Mouse (Mus musculus) neural tube, embryonic 11.5 days (tissue): ENCODE measurements around the gene Thada. TPM values are rescaled to one million over a fixed set of nuclear protein-coding genes. Genes with fewer than 3 reads are reported as not detected.

Source experiments
- ATAC-seq: fragments of 200-750 bp; cut with Nextera tagmentation; 2 replicates; pipeline ENCODE4 v1.8.0; 2017; ENCODE audit warnings: moderate number of reproducible peaks, mild to moderate bottlenecking, moderate TSS enrichment, moderate library complexity; ENCODE audit not compliant: insufficient read depth, low FRiP score, low TSS enrichment
- DNase-seq: peaks from one replicate; pipeline ENCODE4 v3.0.0-alpha.2; 2015; ENCODE audit warnings: low spot score
- H3K27ac ChIP-seq: fragments of 300-500 bp; sonication (generic); 2 replicates; pipeline ENCODE4 v1.5.1; 2014; ENCODE audit warnings: low read depth, mild to moderate bottlenecking, low read length
- H3K27me3 ChIP-seq: fragments of 300-500 bp; sonication (generic); 2 replicates; pipeline ENCODE4 v1.6.1; 2014; ENCODE audit warnings: mild to moderate bottlenecking, low read length, mixed read lengths; ENCODE audit not compliant: control insufficient read depth, insufficient read depth
- H3K36me3 ChIP-seq: fragments of 300-500 bp; sonication (generic); 2 replicates; pipeline ENCODE4 v1.6.1; 2014; ENCODE audit warnings: mild to moderate bottlenecking, low read length, moderate library complexity, mixed read lengths; ENCODE audit not compliant: control insufficient read depth, insufficient read depth
- H3K4me1 ChIP-seq: fragments of 300-500 bp; sonication (generic); 2 replicates; pipeline ENCODE4 v1.6.1; 2014; ENCODE audit warnings: low read length, mixed read lengths; ENCODE audit not compliant: control insufficient read depth, insufficient read depth
- H3K4me2 ChIP-seq: fragments of 300-500 bp; sonication (generic); 2 replicates; pipeline ENCODE4 v1.6.1; 2014; ENCODE audit warnings: low read depth, mild to moderate bottlenecking, moderate library complexity
- H3K4me3 ChIP-seq: fragments of 300-500 bp; sonication (generic); 2 replicates; pipeline ENCODE4 v1.5.1; 2014; ENCODE audit warnings: low read depth, low read length
- H3K9ac ChIP-seq: fragments of 300-500 bp; sonication (generic); 2 replicates; pipeline ENCODE4 v1.6.1; 2014; ENCODE audit warnings: mild to moderate bottlenecking, low read length
- H3K9me3 ChIP-seq: fragments of 300-500 bp; sonication (generic); 2 replicates; pipeline ENCODE4 v1.6.1; 2016; ENCODE audit warnings: low read length; ENCODE audit not compliant: control insufficient read depth
- WGBS: fragments of 180-500 bp; shearing (Covaris S2); extraction: QIAGEN DNeasy Blood & Tissue Kit; methylation state at CpG from one replicate; pipeline ENCODE4 v1.1.7; 2014; 5-methylcytosine and 5-hydroxymethylcytosine counted together
- polyA plus RNA-seq: library from polyadenylated mRNA; unstranded; fragments of >200 nt; fragmentation: Nextera tagmentation; extraction: Ambion mirVana; gene quantifications from 2 replicates; pipeline ENCODE4 v1.2.1, GENCODE M21; 2014

The Thada gene
- polyA plus RNA-seq, 1 experiment from 2014 or later: 10.0 TPM

DNA sequence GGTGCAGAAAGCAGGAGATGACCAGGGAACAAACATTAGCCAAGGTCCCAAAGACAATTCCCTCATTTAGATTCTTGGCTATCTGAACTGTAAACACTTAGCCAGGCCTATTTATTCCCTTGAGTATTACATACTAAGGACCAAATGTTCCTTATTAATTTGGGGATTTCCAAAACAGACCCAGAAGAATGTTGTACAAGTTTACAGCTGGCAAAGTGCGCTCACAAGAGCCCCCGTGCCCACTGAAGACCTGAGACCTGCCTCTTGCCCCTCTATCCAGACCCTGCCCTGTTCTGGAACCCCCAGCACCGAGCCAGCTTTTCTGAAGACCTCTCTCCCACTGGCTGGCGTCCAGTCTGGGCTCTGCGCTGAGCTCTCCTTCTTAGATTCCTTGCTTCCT is 64.2 kb downstream of the Thada start:
- H3K36me3 ChIP-seq: no peaks in the 10 kb centered on the region
- no peaks in the 10 kb centered on the region for H3K27me3 ChIP-seq
- H3K4me1 ChIP-seq: no peaks in the 10 kb centered on the region
- DNase-seq: no peak
- no peak overlapping the region for H3K4me3 ChIP-seq
- no peak for ATAC-seq
- H3K27ac ChIP-seq: no peak overlapping the region
- no peak overlapping the region for H3K9ac ChIP-seq
- no peak overlapping the region for H3K4me2 ChIP-seq
- no peaks in the 10 kb centered on the region for H3K9me3 ChIP-seq
- WGBS: 90% methylated on average over 5 of the region's 5 CpGs

DNA sequence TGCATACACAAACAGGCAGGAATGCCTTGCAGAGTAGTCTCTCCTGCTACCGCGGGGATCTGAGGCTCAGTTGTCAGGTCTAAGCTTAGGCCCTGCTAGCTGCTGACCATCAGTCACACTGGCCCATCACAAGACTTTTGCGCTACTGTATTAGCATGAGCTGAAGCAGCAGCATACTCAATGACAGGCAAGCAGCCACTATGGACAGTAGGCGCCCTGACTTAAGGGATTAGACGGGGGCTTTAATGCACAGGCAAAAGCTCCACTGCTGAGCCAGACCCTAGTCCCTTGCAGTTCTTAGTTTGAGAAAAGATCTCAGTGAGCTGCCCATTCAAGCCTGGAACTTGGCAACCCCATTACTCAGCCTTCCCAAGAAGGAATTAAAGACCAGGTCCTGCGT is 66.6 kb downstream of the Thada start:
- Histone ChIP-seq H3K9ac (no peak overlapping the region), H3K4me2 (no peak overlapping the region), H3K27ac (no peak overlapping the region), H3K4me3 (no peak overlapping the region), H3K36me3 (no peaks in the 10 kb centered on the region), H3K4me1 (no peaks in the 10 kb centered on the region), H3K9me3 (no peaks in the 10 kb centered on the region), H3K27me3 (no peaks in the 10 kb centered on the region)
- DNase-seq (no peak), ATAC-seq (no peak)
- WGBS: 94% methylated on average over 6 of the region's 6 CpGs

DNA sequence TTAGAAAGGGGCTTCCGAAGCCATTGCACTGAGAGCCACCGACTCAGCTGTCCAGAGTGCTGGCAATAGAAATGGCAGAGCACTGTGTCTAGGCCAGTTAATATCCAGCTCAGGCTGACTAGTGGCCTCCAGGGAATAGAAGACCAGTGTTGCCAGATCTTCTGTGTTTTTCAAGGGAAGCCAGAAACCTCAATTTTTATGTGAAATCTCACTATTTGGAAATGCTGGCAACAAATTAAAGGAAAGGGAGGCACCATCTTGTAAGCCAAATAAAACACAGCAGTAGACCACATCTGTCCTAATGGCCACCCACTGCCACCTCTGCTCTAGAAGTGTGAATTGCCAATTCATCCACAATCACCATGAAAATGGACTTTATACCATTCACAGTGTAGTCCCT is 76.0 kb downstream of the Thada start:
- Histone ChIP-seq H3K4me3 (no peak overlapping the region), H3K27me3 (no peaks in the 10 kb centered on the region), H3K4me1 (no peaks in the 10 kb centered on the region), H3K4me2 (no peak overlapping the region), H3K36me3 (peaks cover 5% of the 10 kb centered on the region; the same call in 1 of the 2 replicates), H3K27ac (no peak overlapping the region), H3K9ac (no peak overlapping the region), H3K9me3 (no peaks in the 10 kb centered on the region)
- WGBS: 89% methylated on average over 2 of the region's 2 CpGs
- no peak for ATAC-seq
- DNase-seq: no peak

DNA sequence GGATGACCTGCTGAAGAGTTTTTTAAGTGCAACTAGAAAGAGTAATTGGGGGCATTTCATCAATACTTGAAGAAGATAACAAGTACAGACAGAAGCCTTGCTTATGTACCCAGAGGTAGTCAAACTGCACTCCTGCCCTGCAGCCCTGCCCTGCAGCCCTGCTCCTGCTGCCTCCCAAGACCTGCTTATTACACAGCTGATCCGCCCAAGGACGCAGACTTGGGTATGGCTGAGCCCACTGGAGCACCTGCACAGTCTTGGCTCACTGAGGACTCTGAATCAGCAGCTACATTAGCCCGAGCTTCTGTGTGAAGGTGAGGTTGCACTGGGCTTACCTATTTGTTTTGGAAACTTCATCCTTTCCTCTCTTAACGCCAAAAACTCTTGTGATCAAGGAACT is 79.8 kb downstream of the Thada start:
- 89% methylated on average over 4 of the region's 4 CpGs for WGBS
- Histone ChIP-seq H3K36me3 (peaks cover 8% of the 10 kb centered on the region; the same call in 1 of the 2 replicates), H3K9me3 (no peaks in the 10 kb centered on the region), H3K27ac (no peak overlapping the region), H3K4me3 (no peak overlapping the region), H3K27me3 (no peaks in the 10 kb centered on the region), H3K4me1 (no peaks in the 10 kb centered on the region), H3K4me2 (no peak overlapping the region), H3K9ac (no peak overlapping the region)
- DNase-seq (no peak), ATAC-seq (no peak)

DNA sequence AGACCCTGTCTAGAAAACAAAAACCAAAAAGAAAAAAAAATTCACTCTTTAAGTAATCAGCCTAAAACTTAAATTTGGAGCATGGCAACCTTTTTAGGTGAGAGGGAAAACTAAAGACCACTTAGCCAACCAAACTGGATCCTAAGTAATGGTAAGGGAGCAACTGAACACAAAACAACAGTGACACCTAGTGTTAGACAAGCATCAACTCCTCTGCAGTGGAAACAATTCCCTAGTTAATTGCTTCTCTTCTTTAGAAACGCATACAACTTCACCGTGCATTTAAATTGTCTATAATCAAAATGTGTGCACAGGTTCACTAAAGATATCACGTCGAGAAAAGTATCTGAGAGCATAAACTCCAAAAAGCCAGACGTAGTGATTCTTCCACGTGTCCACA is 80.3 kb downstream of the Thada start:
- Histone ChIP-seq H3K9ac (no peak overlapping the region), H3K36me3 (peaks cover 10% of the 10 kb centered on the region), H3K27ac (no peak overlapping the region), H3K4me3 (no peak overlapping the region), H3K4me2 (no peak overlapping the region), H3K27me3 (no peaks in the 10 kb centered on the region), H3K9me3 (no peaks in the 10 kb centered on the region), H3K4me1 (no peaks in the 10 kb centered on the region)
- DNase-seq (no peak), ATAC-seq (no peak)
- 91% methylated on average over 6 of the region's 6 CpGs for WGBS

DNA sequence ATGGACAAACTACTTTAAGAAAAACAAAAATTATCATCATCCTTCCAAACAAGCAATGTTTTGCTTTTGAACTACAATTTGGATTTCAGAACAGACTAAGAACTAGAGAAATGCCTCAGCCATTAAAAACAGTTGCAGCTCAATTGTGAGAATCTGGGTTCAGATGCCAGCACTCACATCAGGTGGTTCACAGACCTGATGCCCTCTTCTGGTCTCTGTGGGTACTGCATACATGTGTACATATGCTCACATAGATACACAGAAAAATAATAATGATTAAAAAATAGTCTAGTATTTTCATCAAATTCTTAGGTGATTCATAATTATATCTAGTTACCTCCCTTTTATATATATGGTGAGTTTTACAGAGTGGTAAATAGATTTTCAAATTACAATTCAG is 81.3 kb downstream of the Thada start:
- Histone ChIP-seq H3K36me3 (peaks cover 10% of the 10 kb centered on the region), H3K9ac (no peak overlapping the region), H3K4me2 (no peak overlapping the region), H3K4me3 (no peak overlapping the region), H3K4me1 (no peaks in the 10 kb centered on the region), H3K9me3 (no peaks in the 10 kb centered on the region), H3K27me3 (no peaks in the 10 kb centered on the region), H3K27ac (no peak overlapping the region)
- no peak for DNase-seq
- no peak for ATAC-seq

DNA sequence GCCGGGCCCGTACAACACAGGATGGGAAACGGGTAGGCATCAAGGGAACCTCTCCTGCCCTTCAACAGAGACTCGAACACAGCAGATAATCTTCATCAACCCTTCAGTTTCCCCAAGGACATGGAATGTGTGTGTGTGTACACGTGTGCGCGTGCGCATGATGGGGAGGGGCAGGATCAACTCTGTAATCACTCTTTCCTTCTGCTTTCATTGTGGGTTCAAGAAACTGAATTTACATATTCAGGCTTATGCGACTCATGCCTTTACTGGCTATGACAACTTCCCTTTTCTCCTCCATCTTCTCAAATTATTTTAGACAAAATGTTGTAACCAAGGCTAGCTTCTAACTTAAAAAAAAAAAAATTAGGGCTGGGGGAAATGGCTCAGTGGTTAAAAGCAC is 85.7 kb downstream of the Thada start:
- Histone ChIP-seq H3K4me1 (no peaks in the 10 kb centered on the region), H3K9me3 (no peaks in the 10 kb centered on the region), H3K36me3 (peaks cover 5% of the 10 kb centered on the region), H3K9ac (no peak overlapping the region), H3K4me3 (no peak overlapping the region), H3K27ac (no peak overlapping the region), H3K4me2 (no peak overlapping the region), H3K27me3 (no peaks in the 10 kb centered on the region)
- DNase-seq (no peak), ATAC-seq (no peak)
- 95% methylated on average over 9 of the region's 9 CpGs for WGBS

DNA sequence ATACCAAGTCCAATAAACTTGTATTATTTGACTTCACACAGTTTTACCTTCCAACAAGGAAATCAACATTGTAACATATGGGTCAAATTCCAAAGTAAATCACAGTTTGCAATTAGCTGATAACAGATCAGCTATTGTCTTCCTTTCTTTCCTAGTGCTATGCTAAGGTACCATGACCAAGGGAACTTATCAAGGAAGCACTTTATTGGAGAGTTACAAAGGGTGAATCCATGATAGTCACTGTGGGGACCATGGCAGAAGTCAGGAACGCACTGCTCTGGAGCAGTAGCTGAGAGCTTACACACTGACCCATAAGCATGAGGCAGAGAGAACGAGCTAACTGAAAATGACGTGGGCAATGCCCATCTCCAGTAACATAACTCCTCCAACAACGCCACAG is 89.1 kb downstream of the Thada start:
- no peak overlapping the region for H3K9ac ChIP-seq
- no peaks in the 10 kb centered on the region for H3K27me3 ChIP-seq
- H3K4me2 ChIP-seq: no peak overlapping the region
- H3K9me3 ChIP-seq: no peaks in the 10 kb centered on the region
- H3K4me3 ChIP-seq: no peak overlapping the region
- ATAC-seq (no peak), DNase-seq (no peak)
- WGBS: 94% methylated on average over 4 of the region's 4 CpGs
- H3K4me1 ChIP-seq: no peaks in the 10 kb centered on the region
- H3K36me3 ChIP-seq: peaks cover 4% of the 10 kb centered on the region; the same call in 1 of the 2 replicates
- no peak overlapping the region for H3K27ac ChIP-seq

DNA sequence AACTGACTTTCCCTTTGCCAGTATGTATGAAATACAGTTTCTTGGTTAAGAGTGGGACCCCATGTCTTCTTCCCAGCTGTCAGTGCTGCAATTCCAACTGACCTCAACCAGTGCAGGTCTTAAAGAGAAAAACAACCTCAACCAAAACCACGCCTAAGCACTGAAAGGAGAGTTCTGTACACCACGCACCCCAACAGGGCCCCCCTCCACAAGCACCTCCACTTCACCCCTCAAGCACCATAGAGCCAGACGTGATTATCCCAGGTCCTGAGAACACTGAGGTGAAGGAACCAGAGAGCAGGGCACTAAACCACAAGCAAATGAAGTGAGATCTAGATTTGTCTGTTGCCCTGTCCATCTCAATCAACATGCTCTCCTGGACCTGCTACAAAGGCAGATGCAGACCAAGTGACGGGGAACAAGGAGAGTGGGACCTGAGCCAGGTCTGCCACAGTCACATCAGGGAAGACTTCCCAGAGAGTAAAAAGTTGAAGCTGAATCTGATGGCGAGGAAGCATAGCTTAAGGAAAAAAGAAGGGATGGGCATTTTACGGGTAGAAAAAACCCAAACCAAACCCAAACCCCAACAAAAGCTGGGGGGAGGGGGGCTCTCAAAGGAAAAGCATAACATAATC is 93.5 kb downstream of the Thada start:
- Histone ChIP-seq H3K27me3 (no peaks in the 10 kb centered on the region), H3K36me3 (0 out of 2 replicates have a peak, but pooled peaks cover 2% of the 10 kb centered on the region), H3K4me2 (no peak overlapping the region), H3K27ac (no peak overlapping the region), H3K4me3 (no peak overlapping the region), H3K4me1 (peaks cover 4% of the 10 kb centered on the region; the same call in 1 of the 2 replicates), H3K9ac (no peak overlapping the region), H3K9me3 (no peaks in the 10 kb centered on the region)
- WGBS: 91% methylated on average over 6 of the region's 6 CpGs
- DNase-seq: no peak
- no peak for ATAC-seq
